Mouse (Mus musculus): ENCODE measurements at regions not wholly inside any gene's neighbourhood (a gene's known extent, or its start where the extent isn't known, plus 50 kb on each side); places are given as distances from the start of the nearest gene placed in this dataset.

DNA sequence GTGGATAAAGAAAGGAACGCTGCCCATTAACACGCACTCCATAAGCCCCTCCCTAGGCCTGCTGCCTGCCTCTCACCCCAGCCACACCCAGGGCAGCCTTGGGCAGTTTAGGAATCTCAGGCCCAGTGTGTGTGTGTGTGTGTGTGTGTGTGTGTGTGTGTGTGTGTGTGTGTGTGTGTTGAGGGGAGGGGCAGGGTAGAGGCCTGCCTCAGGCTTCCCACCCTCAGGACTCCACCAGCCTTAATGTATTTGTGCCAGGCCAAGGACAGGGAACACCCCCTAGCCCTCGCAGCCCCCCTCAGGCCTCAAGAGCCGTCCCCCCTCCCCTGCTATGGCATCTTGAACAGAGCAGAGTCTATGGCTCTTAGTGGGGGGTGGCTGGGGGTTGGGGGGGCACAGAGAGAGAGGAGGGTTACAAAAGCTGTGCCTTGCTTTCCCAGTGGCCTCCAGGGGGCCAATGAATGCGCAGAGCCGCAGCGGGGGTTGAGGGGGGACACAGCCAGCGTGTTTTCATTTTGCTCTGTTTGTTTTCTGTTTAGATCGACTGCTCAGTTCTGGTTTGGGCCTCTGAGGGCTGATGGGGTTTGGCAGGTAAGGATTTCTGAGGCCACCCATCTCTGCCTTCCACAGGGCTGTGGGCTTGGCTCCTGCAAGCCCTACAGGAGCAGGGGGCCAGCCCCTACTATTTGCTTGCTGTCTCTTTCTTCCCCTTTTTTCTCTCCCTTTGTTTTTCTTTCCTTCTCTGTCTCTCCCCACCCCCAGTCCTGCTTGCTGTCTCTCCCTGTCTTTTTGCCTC is 131.8 kb downstream of the Pja1 start:
- DNase-seq = no peak

DNA sequence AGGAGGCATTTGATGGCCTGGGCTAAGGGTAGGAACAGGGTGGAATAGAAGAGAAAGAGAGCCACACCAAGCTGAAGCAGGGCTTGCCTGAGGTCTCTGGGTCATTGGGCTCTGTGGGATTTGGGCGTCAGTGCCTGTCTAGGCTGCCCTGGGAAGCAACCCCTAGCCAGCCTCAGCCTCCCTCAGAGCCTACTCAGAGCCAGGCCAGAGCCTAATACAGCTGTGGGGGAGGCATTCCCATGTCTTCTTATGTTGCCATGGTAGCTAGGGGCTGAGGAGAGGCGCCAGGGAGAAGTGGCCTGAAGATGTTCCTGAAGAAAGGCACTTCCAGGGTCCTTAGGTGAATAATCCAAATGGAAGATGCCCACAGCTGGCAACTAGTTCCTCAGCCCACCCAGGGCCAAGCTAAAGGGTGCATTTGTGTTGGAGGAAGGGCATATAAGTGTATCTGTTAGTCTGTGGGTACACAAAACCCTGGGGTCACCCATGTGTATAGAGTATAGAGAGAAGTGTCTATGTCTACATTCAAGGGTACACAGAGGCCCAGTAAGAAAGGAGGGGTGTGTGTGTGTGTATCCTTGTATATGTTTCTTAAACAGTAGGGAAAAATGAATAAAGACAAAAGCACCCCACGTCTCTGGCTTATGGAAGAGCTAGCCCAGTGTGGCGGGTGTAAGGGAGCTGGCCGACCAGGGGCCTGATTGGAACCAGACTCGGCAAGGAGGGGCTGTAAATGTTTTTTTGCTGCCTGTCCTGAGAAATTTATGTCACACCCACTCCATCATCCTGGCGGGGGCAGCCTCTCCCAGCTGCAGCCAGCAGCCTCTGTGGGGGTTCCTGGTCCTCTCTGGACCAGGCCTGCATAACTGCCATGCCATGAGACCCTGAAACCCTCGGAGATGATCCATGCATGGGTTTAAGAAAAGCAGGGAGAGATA is 134.2 kb downstream of the Pja1 start:
- DNase-seq = no peak

DNA sequence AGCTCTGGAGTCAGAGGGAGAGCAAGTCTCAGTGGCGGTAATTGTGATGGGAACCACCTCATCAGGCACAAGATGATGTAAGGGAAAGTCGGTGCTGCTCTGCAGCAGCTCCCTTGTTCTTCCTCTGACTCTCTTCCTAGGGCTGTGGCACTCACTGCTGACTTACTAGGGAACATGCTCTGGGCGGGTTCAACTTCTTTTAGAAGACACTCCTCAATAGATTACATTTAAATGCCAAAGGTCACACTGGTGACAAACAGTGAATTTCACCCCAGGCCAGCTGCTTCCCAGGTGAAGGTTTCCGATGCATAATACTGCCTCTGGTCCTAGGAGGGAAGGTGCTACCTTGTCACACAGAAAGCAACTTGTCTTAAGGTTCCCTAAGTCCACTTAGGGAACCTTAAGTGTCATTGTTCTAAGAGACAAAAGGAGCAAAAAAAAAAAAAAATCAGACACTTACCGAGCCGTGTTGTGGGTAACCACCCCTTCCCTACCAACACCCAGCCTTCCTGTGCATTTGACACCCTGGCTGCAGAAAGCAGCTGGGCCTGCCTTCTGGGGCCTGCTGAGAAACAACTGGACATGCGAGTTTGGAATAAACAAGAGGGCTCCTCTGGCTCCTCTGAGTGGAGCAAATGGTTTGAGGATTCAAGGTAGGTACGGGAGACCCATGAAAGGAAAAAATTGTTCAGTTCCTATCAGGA is 135.0 kb downstream of the Pja1 start:
- DNase-seq = no peak

DNA sequence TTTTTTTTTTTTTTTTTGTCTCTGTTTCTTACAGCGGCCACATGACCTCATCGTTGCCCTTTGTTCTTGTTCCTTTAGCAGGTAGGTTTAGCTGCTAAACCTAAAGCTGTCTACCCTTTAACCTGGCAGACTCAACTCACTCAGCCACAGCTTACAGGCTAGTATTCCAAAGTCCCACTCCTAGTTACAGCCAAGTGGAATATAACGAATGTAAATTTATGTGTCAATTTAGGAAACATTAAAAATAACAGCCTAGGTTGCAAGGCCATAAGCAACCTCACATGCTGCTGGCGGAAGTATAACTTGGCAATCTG is 138.7 kb downstream of the Pja1 start:
- DNase-seq = no peak

DNA sequence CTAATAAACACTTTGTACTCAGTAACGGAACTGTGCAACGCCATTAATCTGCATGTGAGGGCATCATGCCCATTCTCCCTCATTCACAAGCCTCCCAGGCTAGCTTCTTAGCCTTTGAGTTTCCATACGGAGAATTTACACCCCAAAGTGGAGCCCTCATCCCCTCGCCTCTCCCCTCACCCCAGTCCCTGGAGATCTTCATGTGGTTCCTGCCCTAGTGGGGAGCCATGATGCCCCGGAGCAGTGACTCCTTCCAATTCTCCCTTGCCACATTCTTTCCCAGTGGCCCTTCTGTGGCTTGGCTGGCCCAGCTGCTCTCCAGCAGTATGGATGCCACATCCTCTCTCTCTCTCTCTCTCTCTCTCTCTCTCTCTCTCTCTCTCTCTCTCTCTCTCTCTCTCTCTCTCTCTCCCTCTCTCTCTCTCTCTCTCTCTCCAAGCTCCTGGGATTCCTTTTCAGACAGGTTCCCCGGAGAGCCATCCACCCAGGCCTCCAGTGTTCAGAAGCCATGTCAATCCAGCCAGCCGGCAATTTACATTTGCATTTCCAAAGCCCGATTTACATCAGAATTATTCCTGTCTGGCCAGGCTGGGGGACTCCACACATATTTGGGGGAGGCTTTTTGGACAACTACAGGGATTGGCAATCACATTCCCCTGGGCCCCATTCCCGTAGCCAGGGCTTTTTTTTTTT is 139.2 kb downstream of the Pja1 start:
- no peak for DNase-seq

DNA sequence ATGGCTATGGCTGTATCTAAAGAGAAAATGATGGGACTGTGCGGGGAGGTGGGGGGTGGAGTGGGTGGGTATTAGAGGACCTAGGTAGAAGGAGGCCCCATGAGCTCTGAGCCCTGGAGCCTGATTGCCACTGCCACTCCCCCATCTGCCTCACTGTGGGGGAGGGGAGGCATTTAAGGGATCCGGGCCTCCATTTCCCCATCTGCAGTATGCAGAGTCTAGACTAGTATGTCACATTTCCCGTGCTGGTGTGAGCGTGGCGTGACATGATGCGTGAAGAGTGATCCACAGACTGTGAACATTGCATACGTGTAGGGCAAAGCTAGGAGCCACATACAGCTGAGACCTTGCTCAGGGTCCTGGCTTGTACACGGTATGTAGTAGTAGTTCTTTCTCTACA is 140.7 kb downstream of the Pja1 start:
- no peak for DNase-seq

DNA sequence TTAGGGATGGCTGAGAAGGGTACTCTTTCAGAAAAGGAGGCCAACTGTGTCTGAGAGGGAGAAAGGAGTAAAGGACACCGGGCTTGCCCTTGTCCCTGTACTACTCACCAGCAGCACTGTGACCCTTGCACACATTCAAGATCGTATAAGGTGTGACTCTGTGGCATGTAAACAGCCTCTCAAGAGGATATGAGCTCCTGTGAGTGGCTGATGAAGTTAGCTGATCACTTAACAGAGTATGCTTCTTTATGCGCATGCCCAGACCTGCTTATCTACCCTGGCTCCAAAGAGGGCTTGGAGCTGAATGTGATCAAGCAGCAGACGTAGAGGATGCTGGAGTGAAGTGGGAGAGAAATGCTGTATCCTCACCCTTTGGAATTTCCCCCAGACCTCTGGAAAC is 142.5 kb downstream of the Pja1 start:
- no peak for DNase-seq

DNA sequence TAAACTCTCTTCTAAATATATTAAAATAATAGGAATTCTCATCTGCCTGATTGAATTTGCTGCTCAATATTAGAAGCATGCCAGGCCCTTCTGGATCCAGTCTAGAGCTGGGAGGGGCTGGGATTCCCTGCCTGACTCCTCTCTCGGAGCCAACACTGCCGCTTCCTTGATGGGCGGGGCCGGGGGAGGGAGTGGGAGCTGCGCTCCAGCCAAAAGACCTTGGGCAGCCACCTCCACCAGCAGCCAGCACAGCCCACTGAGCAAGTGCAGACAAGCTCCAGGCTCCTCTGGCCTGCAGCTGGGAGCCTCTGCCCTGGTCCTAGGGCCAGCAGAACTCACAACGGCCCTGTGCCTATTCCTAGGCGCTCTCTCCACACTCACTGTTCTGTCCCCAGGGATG is 144.9 kb downstream of the Pja1 start:
- no peak for DNase-seq

DNA sequence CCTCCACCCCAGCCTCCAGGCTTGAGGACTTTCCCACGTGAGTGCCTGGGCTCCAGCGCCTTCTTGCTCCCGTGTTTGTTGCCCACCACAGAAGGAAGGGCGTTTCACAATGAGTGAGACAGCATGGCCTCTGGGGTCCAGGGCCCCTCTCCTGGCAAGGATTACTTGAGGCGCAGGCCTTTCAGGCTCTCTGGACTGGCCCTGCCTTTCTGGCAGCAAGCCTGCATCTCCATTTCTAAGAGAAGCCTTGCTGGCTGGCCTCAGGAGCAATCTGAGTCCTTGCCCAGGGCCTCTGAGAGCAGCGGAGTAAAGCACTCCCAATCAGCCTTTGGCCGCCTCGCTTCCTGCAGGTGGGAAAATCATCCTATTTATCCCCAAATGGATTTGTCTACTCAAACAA is 145.6 kb downstream of the Pja1 start:
- no peak for DNase-seq

DNA sequence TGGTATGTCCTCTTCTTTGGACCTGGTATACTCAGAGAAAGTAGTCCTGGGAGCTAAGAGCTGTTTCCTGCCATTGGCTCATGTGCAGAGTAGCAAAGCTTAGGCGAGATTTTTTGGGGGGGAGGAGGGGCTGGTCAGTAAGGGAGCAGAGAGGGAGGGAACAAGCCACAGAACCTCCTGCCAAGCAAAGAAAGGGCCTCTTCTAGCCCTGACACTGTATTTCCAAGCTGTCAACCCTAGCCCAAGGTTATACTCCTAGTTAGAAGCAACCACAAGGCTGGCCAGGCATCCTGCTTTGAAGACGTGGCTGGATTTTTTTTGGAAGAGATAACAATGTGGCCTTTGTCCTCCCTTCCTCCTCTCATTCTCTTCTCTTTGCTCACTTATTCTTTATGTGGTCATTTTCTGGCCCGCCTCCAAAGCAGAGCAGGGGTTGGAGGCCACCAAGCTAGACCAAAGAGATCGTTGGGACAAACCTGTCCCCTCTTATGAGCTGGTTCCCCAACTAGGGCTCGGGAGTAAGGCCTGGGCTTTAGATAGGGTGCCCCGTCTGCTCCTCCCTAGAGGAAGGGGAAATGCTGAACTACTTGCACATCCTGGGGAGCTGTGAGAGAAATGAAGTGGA is 146.4 kb downstream of the Pja1 start:
- no peak for DNase-seq

DNA sequence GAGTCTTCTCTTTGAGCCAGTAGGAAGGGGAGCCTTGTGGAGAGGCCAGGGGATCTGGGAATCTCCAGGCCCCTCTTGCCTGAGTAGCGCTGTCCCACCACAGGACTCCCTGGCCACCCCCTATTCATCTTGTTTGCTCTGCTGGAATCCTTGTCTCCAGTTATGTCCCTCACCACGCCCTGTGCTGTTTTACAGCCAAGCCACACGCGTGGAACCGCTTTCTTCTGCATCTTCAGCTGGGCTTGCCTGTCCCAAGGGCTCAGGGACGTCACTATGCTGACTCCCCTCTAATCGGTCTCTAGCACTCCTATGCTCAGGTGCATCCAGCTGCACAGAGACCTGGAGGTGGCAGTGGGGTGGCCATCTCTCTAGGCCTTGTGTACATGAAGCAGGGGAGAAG is 151.3 kb downstream of the Pja1 start:
- DNase-seq = no peak

DNA sequence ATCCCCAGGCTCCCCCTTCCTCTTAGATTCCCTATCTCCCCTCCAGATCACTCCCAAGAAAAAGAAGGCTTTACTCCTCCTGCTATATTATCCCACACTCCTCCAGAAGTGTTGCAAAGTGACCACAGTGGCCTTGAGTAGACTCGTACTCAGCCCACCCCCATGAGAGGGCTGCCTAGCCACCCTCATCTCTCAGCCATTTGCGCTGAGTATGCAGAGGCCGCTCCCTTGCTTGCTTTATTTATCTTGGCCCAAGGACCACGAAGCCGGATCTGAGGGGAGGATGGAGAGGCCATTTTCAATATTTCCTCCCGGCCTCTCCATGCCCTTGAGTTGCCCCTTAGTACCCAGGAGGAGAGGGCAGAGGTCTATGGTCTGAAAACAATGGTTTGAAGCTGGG is 151.9 kb downstream of the Pja1 start:
- no peak for DNase-seq

DNA sequence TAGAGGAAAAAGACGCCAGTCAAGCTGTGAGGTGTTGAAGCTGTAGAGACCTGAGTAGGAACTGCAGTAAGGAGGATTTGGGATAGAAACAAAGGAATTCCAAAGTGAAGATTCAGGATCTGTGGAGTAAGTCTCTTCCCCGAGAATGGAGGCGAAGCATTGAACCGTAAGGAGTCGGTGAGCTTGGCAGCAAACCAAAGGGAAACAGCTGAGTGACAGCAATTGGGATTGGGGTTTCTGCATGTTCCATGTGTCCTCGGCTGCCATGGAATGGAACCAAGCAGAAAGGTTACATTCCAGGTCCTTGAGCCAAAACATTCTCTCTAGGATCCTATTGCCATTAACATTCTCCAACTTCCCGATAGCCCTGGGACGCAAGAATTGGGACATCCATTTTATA is 152.9 kb downstream of the Pja1 start:
- DNase-seq = no peak

DNA sequence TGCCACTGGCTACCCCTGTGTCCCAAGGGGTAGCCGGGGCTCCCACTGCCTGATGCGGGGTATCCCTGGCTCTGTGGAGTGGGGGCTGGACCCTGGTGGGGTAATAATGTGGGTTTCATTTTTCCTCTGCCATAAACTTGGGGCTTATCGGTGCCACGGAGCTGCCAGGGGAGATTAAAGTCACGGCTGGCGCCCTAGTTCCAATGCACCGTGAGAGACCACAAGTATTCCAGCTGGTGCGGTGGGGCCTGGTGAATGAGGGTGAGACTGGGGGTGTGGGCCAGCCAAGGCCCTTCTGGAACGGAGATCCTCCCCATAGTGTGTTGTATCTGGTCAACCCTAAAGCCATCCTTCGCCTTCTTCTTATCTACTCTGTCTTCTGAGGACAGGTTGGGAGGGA is 153.3 kb downstream of the Pja1 start:
- DNase-seq = no peak

DNA sequence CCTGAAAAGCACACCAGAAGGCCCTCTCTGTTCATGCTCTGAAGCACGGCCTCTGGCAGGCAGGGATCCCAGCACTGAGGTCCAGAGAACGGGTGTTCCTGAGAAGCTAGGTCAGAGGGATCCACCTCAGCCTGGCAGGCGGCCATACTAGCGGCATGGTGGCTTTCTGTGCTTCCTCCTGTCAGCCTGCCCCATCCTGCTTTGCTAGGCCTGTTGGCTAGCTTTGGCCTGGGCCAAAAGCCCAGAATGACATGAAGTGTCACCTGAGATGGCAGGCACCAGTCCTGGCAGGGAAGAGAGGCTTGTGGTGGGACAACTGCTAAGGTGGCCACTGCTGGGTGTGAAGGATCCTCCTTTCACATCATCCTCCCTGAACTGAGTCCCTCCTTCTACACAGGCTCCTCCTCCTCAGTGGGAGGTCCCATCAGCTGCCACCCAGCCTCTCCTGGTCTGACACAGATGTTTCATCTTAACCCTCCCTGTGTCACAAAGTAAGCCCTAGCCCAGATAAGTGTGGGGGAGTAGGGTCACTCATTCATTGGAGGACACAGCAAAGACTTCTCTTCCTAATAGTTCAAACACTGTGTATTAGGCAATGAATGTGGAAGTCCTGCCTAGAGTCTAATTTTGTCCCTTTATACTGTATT is 154.5 kb downstream of the Pja1 start:
- no peak for DNase-seq

DNA sequence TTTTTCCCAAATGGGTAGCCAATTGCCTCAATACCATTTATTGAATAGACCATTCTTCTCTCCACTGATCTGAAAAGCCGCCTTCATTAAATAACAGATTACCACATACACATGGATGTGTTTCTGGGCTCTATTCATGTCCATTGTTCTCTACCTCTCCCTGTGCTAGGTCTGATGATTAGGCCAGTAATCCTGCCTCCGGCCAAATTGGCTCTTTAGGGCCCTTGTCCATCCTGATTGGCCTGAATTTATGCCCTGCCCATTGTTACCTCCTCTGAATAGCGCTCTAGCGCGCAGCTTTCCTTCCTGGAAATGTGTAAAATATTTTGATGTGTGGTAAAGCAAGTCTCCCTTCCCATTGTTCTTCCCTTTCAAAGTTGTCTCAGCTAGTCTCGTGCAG is 163.2 kb downstream of the Efnb1 start:
- DNase-seq = no peak

DNA sequence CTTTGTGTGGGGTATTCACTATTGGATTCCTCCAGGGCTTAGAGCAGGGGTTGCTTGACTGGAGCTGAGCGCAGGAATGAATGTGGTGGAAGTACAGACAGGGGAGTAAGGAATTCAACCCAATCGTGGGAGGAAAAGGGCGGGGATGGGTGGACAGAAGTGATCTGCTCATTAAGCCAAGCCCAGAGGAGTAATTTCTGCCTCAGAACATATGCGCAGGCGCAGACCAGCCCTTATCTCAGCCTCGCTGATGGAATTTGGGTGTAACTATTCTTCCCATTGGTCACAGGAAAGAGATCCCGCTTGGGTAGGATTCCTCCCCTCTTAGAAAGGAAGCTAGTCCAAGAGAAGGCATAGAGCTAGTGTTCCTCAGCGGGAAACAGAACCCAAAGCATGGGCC is 158.8 kb downstream of the Efnb1 start:
- no peak for DNase-seq

DNA sequence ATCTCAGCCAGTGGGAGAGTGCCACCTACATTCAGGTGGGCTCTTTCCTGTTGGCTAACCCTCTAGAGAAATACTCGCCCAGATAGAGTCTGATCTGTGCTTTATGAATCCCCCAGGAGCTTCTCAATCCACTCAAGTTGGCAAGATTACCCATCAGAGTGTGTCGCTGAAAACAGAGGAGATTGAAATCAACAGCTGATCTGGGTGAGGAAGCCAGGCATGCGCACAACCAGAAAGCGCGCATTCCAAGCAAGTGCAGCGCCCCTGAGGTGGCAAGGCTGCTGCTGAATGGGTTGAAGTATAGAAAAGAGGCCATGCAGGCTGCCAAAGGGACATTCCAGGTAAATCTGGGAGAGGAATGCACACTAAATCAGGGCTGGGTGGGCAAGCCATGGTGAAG is 158.0 kb downstream of the Efnb1 start:
- no peak for DNase-seq

DNA sequence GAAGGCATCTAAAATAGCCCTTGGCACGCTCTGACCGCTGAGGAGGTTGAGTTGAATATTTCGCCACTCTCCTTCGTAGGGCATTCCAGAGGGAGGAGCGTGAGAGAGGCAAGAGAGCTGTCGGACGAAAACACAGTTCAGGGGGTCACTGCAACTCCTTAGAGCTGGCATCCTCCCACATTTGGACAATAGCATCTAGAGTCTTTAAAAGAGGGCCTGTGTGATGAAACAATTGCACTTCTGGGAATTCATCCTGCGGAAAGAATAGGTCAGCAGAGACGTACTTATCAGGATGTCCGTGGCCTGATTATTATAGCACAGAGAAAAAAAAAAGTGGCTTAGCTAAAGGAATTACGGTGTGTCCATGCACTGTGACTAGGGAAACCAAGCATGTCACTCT is 156.8 kb downstream of the Efnb1 start:
- no peak for DNase-seq

DNA sequence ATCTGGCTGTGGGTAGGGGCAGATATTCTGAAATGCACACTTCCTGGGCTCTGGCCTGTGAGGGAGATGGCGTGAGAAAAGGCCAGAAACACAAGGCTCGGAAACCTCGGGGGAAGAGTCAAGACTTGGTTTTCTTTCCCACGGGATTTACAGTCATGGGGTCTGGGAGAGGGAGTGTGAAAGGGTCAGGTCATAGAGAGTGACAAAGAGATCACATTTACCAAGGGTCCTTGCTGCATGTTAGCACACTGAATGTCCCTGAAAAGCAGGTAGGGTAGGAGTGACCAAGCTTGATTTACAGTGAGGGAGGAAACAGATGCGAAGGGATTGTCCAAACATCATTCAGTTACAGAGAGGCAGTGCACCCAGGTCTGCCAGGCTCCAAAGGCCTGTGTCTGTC is 156.0 kb downstream of the Efnb1 start:
- DNase-seq = no peak

DNA sequence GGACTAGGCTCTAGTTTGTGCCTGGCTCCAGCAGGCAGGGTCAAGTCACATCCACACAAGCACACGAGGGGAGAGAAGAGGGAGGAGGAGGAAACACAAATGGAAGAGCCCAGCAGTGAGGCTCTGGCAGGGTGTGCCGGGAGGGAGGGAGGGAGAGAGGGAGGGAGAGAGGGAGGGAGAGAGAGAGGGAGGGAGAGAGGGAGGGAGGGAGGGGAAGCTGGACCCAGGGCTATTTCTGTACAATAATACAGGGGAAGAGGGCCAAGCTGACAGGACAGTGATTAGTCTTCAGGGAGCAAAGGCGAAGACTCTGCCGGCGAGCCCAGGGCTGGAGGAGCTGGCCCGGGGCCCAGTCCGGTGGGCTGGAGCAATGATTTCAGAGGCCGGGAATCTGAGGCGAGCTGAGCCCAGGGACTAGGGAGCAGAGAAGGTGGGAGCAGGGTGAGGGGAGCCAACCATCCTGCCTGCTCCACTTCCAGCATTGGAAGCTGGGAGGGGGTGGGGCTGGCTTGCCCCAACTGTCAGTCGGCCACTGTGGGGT is 155.6 kb downstream of the Efnb1 start:
- DNase-seq = no peak

DNA sequence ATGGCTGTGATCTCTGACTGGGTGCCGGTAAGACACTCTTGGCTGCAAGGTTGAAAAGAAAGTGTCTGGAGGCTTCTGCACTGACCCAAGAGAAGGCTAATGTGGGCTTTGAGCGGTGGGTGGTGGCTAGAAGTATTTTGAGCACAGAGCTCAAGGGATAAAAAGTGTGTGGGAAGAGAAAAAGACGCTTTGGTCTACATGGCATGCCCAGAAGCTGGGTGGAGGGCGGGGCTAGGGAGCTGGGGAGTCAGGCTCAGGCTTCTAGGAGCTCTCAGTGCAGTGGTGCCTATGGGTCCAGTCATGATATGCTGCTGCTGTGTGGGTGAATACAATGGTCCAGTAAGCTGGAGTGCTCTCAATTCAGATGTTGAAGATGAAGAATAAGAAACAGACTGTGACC is 152.1 kb downstream of the Efnb1 start:
- no peak for DNase-seq
